Mouse (Mus musculus) c-Kit-positive CD71-positive TER-119-positive erythroid progenitor cells, embryonic 14.5 days (primary cell): ENCODE results near the gene Ust.

Experiments
- DNase-seq: peaks from one replicate; pipeline ENCODE4 v3.0.0-alpha.2; 2013; ENCODE audit warnings: low spot score

The Ust gene

GRCm38 (mm10) chr10:8498951-8499891, 19.4 kb downstream of the Ust start:
- no peak for DNase-seq

- no peak for DNase-seq
Measured at GRCm38 (mm10) chr10:8495543-8496141, 23.0 kb downstream of the Ust start.

DNA sequence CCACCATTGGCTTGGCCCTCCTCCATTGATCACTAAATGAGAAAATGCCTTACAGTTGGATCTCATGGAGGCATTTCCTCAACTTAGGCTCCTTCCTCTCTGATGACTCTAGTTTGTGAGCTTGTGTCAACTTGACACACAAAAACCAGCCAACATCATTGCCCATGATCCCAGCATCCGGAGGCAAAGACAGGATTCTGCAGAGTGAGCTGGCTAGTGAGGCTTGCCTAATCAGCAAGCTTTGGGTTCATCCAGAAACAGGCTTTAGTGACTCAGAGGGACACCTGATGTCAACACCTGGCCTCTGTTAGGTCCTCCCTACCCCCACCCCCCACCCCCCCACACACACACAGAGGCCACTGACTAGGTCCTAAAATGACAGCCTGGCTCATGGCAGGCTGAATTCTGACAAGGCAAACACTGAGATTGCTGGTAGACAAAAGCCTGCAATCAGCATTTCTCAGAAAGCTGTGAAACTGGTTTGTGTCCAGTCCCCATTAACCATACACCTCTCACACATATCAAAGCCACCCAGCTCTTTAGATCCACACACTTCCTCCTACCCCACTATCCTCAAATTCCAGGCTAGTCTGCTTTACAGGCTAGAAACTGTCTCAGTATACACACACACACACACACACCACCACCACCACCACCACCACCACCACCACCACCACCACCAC, 26.6 kb downstream of the Ust start:
- no peak for DNase-seq

- DNase-seq: no peak
Measured at GRCm38 (mm10) chr10:8487388-8487787, 31.2 kb downstream of the Ust start.

GRCm38 (mm10) chr10:8484487-8484886, 34.1 kb downstream of the Ust start:
- no peak for DNase-seq

DNA sequence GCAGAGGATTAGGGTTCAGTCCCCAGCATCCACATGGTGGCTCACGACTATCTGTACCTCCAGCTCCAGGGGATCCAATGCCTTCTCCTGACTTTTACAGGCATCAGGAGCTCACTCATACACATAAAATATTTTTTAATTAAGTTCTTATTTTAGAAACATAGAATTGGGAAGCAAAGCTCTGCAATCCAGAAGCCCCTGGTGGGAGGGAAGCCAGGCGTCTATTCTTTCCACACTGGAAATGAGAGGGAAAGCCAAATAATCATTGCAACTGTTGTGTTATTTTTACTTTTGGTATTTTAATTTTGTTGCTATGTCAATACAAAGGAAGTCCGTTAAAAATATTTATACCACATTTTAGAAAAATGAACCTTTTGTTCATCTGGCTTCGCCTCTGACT, 35.8 kb downstream of the Ust start:
- DNase-seq: no peak

- no peak for DNase-seq
Measured at GRCm38 (mm10) chr10:8479779-8480178, 38.8 kb downstream of the Ust start.

DNA sequence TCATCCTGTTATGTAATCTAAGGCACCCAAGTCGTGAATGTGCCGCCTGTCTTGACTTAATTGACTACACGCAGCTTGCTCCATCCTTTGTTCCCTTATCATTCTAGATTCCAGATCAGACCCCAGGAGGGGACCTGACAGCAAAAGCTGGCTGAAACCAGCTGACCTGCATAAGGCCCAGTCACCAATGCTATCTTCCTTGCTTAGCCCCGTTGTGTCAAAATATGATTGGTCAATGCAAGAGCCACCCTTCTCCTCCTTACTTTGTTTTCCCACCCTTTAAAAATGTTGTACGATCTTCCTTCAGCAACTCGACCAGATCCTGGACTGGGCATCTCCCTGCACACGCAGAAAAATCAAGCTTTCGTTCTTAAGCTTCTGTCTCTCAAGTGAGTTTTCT, 40.7 kb downstream of the Ust start:
- DNase-seq: no peak

DNA sequence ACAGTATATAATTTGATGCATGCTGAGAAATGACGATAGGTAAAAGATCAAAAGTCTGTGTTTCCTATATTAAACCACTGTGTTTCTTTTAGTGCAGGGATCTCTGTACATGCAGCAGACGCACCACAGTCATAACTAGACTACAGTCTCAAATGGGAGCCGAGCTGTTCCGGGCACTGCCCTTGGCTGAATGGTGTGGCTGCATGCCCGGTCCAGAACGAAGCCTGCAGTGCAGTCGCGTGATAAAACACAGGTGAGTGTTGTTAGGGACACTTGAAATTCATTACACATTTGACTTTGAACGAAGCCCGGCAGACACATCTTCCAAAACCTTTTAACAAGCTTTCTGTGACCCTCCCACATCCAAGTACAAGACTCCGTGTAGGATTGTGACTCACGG, 46.6 kb downstream of the Ust start:
- no peak for DNase-seq

GRCm38 (mm10) chr10:8471012-8471411, 47.6 kb downstream of the Ust start:
- DNase-seq: no peak

GRCm38 (mm10) chr10:8469516-8469915, 49.1 kb downstream of the Ust start:
- DNase-seq: no peak

DNA sequence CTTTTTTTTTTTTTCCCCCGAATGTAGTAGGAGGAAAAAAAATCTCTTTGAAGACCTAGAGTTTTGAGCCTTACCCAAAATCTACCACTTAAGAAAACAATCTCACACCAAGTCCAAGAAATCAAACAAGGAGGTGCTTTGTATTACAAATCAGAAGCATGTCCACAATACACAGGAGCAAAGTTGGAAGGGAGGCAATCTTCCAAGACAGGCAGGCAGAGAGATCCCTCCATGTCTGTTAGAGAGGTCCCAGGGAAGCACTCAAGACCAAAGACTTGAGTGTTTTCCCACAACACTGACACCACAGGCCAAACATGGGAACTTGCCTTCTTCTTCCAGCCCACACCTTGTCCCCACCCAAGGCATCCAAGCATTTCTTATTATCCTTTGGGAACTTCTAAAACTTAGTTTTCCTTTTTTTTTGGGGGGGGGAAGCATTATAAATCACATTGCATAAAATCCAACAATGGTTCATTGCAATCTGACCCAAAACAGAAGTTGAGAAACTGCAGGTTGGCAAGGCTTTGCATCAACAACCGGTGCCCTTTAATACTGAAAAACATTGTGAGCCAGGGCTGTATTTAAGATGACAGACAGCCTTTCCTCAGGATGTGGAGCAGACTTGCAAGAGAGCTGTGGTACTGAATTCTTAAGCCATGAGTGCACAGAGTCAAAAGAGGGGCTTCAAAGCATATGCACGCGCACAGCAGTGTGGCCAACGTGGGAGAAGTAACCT, 49.8 kb downstream of the Ust start:
- no peak for DNase-seq

DNA sequence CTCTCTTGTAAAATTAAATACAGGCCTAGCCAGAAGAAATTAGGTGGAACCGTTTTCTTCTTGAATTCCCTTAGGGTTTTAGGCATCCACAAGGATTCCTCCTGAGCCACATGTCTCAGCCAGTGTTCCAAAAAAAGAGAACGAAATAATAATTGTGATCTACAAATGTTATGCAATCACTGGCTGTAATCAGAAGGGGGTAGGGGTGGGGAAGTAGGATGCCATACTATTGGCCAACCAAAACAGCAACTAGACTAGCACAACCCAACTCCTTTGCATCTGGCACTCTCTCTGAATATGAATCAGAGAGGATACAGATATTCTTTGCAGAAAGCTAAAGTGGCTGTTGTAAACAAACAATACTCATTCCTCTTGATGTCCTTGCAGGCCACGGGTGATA, 52.7 kb downstream of the Ust start:
- no peak for DNase-seq

DNA sequence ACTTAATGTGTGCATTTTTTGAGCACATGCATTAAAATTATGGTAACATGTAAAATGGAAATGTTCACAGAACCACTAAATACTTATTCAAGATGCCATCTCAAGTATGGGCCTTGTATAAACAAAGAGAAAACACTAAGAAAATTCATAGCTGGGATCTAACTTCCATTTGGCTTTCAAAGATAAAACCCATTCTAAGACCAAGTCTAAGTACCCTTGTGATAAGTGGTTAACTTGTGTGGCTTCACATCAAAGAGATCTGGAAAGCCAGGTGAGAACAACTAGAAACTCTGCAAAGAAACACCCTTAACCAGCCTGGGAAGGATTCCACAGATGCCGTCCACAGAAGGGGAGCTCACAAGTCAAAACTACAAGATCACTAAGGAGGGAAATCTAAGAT, 53.4 kb downstream of the Ust start:
- DNase-seq: no peak

DNA sequence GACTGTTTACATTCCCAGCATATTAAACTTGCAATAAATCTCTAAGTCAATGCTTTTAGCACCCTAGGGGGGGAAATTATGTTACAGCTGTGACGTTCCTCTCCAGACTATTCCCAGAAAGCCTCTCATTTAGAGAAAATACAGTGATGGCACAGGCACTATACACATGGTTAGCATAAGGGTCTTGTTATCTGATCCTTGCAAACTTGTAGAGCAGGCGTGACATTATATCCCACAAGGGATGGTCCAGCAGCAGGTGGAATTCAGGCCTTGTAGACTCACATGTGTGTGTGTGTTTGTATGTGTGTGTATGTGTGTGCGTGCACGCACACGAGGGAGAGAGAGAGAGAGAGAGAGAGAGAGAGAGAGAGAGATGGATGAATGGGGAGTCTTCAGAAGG, 57.3 kb downstream of the Ust start:
- no peak for DNase-seq

GRCm38 (mm10) chr10:8454711-8455110, 63.9 kb downstream of the Ust start:
- DNase-seq: no peak

GRCm38 (mm10) chr10:8447681-8448080, 70.9 kb downstream of the Ust start:
- DNase-seq: no peak

DNA sequence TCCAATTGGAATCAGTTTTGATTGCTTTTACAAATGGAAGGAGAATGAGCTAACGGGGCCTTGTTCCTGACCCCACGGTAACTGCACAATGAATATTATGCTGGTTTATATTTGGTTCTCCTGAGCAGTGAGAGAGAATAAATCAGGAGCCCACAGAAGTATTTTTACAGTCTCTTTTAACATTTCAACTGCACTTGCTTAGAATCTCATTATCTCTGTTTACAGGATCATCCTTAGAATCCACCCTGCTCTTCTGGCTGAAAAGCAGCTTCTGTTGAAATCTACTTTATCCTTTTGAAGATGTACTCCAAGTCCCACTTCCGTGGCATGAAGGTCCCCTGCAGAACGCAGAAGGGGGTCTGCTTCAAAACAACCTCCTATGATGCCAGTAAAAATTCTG, 71.7 kb downstream of the Ust start:
- no peak for DNase-seq

GRCm38 (mm10) chr10:8444052-8444451, 74.6 kb downstream of the Ust start:
- DNase-seq: no peak

DNA sequence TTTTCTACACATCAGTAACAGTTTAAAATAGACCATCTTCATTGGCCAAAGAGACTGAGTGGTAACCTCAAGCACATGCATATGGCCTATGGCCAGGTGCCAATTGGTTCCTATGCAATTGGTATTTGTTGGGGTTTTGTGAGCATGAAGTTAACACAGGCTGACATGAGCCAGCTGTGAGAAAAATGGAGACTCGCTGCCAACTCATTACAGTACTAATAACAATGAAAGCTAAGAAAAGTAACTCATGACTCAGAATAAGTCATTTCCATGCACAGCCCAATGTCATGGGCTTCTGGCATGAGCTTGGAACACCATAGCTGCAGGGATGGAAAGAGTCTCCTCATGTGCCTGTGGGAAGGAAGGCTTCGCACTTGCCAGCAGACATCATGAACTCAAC, 86.8 kb downstream of the Ust start:
- no peak for DNase-seq

- no peak for DNase-seq
Measured at GRCm38 (mm10) chr10:8428787-8429778, 89.5 kb downstream of the Ust start.
